Mouse (Mus musculus) spleen, adult 2 months (tissue): ENCODE measurements at regions not wholly inside any gene's neighbourhood (a gene's known extent, or its start where the extent isn't known, plus 50 kb on each side); places are given as distances from the start of the nearest gene placed in this dataset.

Experiments
- DNase-seq, 2 experiments: peaks; one replicate each; pipeline versions ENCODE4 v3.0.0 to v3.0.0-alpha.2; 2012 to 2021; ENCODE audit warnings: low spot score in 2 of 2, low read depth in 1 of 2
- H3K27ac ChIP-seq: fragments of 200-500 bp; 2 replicates; pipeline ENCODE4 v1.5.1; 2012; ENCODE audit warnings: low read length, inconsistent platforms; ENCODE audit not compliant: insufficient read depth
- H3K27me3 ChIP-seq: fragments of 200-500 bp; 2 replicates; pipeline ENCODE4 v1.6.1; 2012; ENCODE audit warnings: mild to moderate bottlenecking, moderate library complexity, low read length, inconsistent platforms; ENCODE audit not compliant: control insufficient read depth, insufficient read depth
- H3K36me3 ChIP-seq: fragments of 200-500 bp; 2 replicates; pipeline ENCODE4 v1.6.1; 2012; ENCODE audit warnings: mild to moderate bottlenecking, low read length, inconsistent platforms; ENCODE audit not compliant: control insufficient read depth, insufficient read depth
- H3K4me1 ChIP-seq: fragments of 200-500 bp; 2 replicates; pipeline ENCODE4 v1.6.1; 2011; ENCODE audit warnings: inconsistent platforms; ENCODE audit not compliant: control insufficient read depth, insufficient read depth, insufficient read length
- H3K4me3 ChIP-seq: fragments of 200-500 bp; 2 replicates; pipeline ENCODE4 v1.5.1; 2011; ENCODE audit warnings: mild to moderate bottlenecking, inconsistent platforms; ENCODE audit not compliant: insufficient read depth, insufficient read length; ENCODE audit errors: extremely low read depth
- CTCF ChIP-seq: fragments of 200-500 bp; IDR thresholded peaks from 2 replicates; pipeline ENCODE4 v1.5.1; 2011; ENCODE audit warnings: mild to moderate bottlenecking, inconsistent platforms; ENCODE audit not compliant: insufficient read depth, insufficient read length, insufficient replicate concordance; ENCODE audit errors: extremely low read depth
- POLR2A ChIP-seq: fragments of 200-500 bp; IDR thresholded peaks from 2 replicates; pipeline ENCODE4 v1.6.1; 2011; ENCODE audit warnings: low read depth, low read length, inconsistent platforms
- WGBS: fragments of 180-500 bp; shearing (Covaris S2); methylation state at CpG from one replicate; pipeline ENCODE4 v1.1.7; 2018; 5-methylcytosine and 5-hydroxymethylcytosine counted together

GRCm38 (mm10) chr5:73938450-73938849 lies 129.8 kb downstream of the Usp46 start:
- no peak for DNase-seq
- Histone ChIP-seq H3K36me3 (no peaks in the 10 kb centered on the region), H3K27me3 (no peaks in the 10 kb centered on the region), H3K4me3 (no peak overlapping the region), H3K4me1 (no peaks in the 10 kb centered on the region), H3K27ac (no peak overlapping the region)
- TF ChIP-seq POLR2A (no peak), CTCF (no peak)
- WGBS, result 56% methylated on average over 4 of the region's 4 CpGs

- Histone ChIP-seq H3K4me1 (no peaks in the 10 kb centered on the region), H3K27ac (no peak overlapping the region), H3K27me3 (no peaks in the 10 kb centered on the region), H3K4me3 (no peak overlapping the region), H3K36me3 (no peaks in the 10 kb centered on the region)
- TF ChIP-seq CTCF (no peak), POLR2A (no peak)
- WGBS, result 87% methylated on average over 3 of the region's 3 CpGs
- no peak for DNase-seq
These were observed 125.3 kb downstream of the Usp46 start for GRCm38 (mm10) chr5:73942950-73943349.

- no peak overlapping the region for H3K27ac ChIP-seq
- WGBS, result 73% methylated on average over 3 of the region's 3 CpGs
- no peak overlapping the region for H3K4me3 ChIP-seq
- H3K36me3 ChIP-seq, result no peaks in the 10 kb centered on the region
- H3K27me3 ChIP-seq, result no peaks in the 10 kb centered on the region
- H3K4me1 ChIP-seq, result no peaks in the 10 kb centered on the region
- DNase-seq, result no peak
- TF ChIP-seq CTCF (no peak), POLR2A (no peak)
These were observed 122.6 kb downstream of the Usp46 start for GRCm38 (mm10) chr5:73945671-73946070.

- H3K4me3 ChIP-seq, result no peak overlapping the region
These were observed 122.1 kb downstream of the Usp46 start for GRCm38 (mm10) chr5:73946164-73946563.

GRCm38 (mm10) chr5:73948031-73948899 lies 120.0 kb downstream of the Usp46 start:
- H3K4me3 ChIP-seq, result no peak overlapping the region
- no peaks in the 10 kb centered on the region for H3K4me1 ChIP-seq
- H3K36me3 ChIP-seq, result no peaks in the 10 kb centered on the region
- no peak for DNase-seq
- no peak overlapping the region for H3K27ac ChIP-seq
- H3K27me3 ChIP-seq, result no peaks in the 10 kb centered on the region
- 84% methylated on average over 9 of the region's 9 CpGs for WGBS
- TF ChIP-seq POLR2A (no peak), CTCF (no peak)

More at GRCm38 (mm10) chr5:73946164-73946563, 122.1 kb downstream of the Usp46 start:
- DNase-seq, result no peak
- Histone ChIP-seq H3K4me1 (no peaks in the 10 kb centered on the region), H3K36me3 (no peaks in the 10 kb centered on the region), H3K27ac (no peak overlapping the region), H3K27me3 (no peaks in the 10 kb centered on the region)
- 89% methylated on average over 6 of the region's 6 CpGs for WGBS
- TF ChIP-seq POLR2A, result no peak
- TF ChIP-seq CTCF, result no peak
